Mouse (Mus musculus) frontal cortex, adult 2 months (tissue): ENCODE measurements around the gene 1700029F12Rik. TPM values are rescaled to one million over a fixed set of nuclear protein-coding genes. Genes with fewer than 3 reads are reported as not detected.

Source experiments
- DNase-seq, 2 experiments: peaks; one replicate each; pipeline ENCODE4 v3.0.0; 2022; ENCODE audit warnings: low spot score in 1 of 2; ENCODE audit errors: extremely low spot score in 1 of 2
- polyA plus RNA-seq: library from polyadenylated mRNA; depleted of rRNA; stranded (reverse); fragments of >200 nt; gene quantifications from 2 replicates; pipeline ENCODE4 v1.2.3, GENCODE M21; 2012

1700029F12Rik gene
- polyA plus RNA-seq, 1 experiment = not detected

DNA sequence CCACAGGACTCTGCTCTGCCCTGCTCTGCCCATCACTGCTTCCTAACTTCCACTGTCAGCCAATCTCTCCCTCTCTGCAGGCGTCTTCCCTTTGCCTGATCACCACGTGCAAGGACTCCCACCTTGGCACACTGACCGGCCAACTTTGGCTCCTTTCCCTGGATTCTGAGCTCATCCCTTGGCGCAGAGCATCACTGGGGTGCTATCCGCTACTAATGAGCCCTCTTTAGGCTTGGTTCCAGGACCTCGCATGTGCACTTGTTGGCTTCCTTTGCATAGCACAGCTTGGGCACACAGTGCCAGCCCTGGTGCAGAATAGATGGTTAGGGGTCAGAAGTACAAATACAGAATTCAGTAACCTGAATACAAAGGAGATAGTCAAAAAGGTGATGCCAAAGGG is 17.0 kb upstream of the 1700029F12Rik start:
- DNase-seq = peak in 1 of 2 experiments; percentile 24

DNA sequence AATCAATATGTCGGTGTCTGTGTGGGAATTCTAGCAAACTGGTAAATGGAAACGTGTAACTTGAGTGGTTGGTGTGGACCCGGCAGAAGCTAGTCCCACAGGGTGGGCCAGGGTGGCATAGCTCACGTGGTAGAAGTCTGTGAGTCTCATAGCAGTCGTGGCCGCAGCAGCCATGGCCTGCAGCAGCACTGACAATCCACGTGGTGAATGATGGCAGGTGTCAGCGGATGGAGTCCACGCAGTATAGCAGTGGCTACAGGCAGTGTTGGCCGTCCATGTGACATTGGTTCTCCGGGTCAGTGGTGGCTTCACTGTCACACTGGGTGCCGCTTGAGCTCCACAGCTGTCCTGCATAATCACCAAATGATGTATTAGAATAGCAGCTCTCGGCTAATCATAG is 4.1 kb downstream of the 1700029F12Rik start:
- no peak for DNase-seq

DNA sequence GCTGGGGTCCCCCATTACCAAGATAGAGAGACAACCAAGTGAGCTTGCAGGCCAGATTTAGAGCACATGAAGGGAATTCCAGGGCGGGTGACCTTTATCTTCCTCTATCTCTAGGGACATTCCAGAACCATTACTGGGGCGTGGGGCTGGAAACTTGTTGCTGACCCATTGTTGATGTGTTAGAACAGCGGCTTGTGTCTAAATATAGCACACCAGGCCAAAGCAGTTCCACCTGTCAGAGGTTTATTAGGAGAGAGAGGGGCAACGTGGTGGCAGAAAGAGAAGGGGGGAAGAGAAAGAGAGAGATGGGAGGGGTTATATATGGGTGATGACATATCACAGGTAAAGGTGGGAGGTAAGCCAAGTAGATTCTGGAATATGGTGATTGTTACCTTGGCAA is 12.3 kb downstream of the 1700029F12Rik start:
- DNase-seq = no peak

DNA sequence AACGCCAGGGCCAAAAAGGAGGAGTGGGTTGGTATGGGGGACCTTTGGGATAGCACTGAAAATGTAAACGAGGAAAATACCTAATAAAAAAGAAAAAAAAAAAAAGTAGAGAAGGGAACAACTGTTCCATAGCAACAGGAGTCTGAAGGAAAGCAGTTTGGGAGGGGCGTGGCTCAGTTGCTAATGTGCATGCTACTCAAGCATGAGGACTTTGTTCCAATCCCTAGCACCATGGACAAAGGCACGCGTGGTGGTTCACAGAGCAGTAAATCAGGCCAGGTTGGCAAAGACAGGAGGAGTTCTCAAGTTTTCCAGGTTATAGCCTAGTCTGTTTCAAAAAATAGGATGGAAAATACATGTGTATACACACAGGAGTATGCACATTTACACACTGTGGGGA is 14.0 kb downstream of the 1700029F12Rik start:
- no peak for DNase-seq

DNA sequence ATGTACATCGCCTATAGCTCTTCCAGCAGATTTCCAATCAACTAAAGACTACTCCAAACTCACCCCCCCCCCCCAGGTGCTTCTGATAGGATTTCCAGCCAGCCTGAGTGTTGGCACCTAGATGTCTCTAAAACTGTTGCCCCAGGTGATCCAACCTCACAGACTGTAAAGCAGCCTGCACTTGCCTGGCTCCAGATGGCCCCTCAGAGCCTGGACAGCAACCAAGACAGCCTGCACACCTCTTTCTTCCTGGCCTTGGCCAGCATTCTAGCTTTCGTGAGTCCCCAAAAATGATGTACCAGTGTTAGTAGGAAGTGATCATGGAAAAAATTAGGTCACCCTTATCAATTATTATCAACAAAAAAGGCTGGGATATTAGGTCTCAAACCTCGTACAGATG is 16.5 kb downstream of the 1700029F12Rik start:
- DNase-seq = no peak

DNA sequence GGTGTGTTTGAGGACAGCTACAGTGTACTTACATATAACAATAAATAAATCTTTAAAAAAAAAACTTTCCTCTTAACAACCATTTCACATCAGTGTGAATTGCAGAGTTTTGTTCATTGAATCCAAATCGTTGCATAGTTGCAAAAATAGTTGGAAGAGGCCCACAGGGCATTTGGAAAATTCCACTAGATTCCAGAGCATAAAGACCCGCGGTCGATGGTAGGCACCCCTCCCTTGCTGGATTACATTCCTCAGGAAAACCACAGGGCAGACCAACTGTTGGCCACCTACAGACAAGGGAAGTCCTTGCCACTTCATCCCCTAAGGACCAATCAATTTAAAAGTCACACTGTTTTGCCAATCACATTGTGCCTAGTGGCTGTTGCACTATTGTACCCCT is 19.8 kb downstream of the 1700029F12Rik start:
- DNase-seq = no peak

DNA sequence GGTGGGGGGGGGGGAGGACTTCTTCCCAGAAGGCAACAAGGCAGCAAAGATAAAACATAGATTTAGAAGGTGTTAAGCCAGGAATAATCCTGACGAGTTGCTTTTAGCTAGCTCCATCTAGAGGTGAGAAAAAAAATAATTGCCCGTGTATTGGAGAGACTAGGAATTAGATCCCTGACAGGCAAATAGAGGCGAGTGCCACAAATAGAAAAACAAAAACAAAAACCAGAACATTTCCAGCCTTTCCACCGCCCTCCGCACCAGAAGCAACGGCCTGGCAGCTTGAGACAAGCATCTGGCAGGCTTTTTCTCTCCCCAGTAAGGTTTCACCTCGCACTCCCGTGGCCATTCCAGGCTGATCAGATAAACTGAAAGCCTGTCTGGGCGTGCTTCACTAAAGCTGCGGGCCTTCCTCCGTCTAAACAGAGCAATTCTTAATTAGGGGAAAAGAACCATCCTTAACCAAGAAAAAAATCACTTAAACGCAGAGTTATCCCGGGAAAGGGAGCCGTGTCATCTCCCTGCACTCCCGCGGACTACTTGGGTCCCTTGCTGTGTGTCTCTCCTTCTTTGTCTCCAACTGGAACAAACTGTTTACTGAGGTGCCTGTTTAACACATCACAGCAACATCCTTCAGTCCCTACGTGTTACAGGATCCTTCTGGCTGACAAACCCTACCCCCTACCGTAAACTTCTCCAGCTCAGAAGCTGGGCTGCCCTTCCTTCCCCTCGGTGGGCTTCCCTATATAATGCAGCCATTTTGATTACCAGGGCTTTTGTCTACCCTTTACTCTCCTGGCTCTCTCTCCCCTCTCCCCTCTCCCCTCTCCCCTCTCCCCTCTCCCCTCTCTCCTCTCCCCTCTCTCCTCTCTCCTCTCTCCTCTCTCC is 25.7 kb downstream of the 1700029F12Rik start:
- peak; percentile 30 to 77 for DNase-seq

DNA sequence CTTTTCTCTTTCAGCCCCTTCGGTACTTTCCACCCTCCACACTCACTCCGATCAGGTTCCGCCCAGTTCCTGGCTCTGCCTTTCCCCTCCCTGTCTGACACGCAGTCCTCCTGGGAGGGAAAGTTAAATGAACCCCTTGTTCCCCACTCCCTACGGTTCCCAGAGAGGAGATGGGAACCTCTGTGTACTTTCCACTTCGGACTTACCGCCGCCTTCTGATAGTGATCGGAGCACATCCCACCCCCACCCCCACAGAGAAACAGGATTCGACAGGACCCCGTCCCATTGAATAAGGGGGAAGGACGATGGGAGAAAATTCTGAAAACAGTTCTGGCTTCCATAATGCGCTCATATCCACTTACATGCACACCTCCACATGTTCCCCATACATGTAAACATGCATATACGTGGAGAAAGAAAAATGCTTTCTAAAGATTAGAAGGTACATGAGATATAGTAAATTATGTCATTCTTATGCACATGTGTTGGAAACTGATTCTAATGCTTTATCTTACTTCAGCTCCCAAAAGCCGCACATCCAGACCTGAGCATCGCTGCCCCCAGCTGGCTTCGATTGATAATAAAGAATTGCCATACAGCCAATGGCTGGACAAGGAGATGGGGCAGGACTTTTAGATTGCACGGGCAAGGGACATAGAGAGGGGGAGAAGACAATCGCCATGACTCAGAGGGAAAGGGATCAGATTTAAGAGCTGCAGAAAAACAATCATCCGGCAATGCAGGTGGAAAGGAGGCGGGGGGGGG is 26.5 kb downstream of the 1700029F12Rik start:
- peak in 1 of 2 experiments; percentile 8 for DNase-seq

DNA sequence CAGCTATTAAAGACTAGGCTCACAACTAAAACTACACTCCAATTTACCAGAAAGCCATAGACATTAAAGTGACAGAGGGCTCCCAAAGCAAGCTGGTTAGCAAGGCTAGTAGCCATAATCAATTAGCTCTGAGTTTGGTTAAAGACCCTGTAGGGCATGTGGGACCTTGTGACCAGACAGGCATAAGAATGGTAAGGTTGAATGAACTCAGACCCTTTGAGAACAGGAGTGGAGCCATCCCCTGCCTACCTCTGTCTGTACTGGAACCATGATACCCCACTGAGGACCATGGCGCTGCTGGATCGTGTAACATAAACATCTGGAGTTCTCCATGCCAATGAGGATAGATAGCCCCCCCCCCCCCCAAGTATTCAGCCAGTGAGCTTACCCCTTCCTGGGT is 27.4 kb downstream of the 1700029F12Rik start:
- no peak for DNase-seq

DNA sequence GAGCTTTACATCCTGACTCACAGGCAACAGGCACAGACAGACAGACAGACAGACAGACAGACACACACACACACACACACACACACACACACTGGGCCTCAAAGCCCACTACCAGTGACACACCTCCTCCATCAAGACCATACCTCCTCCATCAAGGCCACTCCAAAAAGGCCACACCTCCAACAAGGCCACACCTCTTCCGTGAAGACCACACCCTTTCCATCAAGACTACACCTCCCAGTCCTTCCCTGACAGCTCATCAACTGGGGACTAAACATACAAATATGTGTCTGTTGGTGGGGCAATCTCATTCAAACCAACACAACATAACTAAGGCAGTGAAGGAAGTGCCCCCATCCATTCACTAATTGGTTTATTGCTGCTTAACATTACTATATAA is 37.1 kb downstream of the 1700029F12Rik start:
- no peak for DNase-seq

DNA sequence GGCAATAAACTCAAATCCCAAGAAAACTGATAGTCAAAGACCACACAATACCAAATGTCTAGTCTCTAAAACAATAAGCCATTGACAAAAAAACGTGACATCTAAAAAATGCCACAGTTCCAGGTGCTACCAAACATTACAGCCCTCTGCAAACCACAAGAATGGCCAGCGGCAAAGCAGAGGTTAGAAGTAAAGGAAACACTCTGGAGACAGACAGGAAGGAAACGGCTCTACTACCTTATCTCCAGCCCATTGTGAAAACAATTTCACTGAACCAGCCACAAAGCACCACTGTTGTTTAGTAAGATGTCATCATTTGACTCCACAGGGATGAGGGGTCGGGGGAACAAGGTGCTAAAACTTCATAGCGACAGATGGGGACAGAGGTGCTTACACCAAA is 38.9 kb downstream of the 1700029F12Rik start:
- no peak for DNase-seq

DNA sequence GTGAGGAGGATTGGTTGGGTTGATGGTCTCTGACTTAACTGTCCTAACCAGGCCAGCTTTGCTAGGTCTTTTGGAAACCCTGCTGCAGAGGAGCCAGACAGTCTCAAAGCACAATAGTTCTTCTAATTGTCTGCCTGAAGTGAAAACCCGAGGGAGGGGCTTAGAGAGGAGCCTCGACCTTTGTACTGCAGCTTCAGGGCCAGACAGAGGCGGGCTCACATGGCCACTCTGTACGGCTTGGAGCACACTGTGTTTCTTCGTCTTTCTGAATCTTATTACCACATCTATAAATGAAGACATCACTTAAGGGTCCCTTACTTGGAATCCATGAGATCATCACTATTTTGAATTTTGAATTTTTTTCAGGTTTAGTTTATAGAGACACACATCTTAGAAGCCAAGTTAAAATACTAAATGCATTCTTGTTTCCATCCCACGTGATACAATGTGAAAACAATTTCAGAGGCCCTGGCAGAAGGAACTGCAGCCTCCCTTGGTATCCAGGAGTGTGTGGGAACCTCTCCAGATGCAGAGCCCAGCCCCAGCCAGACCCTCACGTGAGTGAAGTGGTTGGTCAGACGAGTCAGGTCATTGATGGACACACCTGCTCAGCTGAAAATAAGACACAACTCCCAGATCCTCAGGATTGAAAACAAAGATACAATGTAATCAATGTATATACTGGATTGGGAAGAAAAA is 40.7 kb downstream of the 1700029F12Rik start:
- DNase-seq = no peak

DNA sequence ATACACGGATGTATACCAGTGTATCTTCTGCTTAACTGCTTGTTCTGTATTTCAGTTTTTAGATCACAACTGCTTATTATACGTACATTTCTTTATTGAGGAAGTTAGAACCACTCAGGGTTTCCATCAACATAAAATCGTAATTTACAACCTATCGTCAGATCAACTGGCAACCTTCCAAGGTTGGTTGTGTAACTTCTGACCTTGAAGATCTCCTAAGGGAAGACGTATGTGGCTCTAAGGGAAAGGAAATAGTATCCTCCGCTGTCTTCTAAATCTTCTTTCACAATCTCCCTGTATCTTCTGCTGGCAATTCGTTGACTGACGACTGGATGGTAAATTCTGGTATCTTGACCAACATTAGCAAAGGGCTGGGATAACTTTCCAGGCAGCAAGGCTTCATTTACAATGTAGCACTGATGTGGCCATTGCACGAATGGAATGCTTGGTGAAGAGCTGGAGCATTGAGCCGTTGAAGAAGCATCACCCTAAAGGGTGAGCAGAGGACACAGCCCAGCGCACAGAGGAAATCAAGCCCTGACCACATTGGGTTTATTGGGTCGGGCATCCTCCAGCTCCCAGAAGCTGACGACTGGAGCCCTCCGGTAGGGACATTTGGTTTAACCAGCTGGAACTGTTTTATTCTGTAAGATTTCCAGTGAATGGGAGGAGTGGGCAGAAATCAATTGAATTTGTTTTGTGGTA is 43.4 kb downstream of the 1700029F12Rik start:
- no peak for DNase-seq

DNA sequence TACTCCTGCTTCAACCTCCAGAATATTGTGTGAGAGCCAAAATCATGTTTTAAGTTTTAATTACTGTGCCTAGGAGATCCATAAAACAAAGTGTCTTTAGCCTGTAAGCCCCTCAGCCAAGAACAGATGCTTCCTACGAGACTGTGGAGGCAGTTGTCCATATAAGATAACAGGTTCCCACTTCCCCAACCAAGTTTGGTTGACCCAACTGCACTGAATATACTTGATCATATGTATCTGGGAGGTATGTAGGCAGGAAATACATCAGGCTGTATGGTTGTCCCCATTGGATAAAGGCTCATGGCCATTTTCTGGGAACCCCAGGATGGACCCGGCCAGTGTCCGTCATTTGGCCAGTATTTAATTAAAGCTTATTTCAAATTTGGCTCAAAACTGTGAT is 44.1 kb downstream of the 1700029F12Rik start:
- no peak for DNase-seq

DNA sequence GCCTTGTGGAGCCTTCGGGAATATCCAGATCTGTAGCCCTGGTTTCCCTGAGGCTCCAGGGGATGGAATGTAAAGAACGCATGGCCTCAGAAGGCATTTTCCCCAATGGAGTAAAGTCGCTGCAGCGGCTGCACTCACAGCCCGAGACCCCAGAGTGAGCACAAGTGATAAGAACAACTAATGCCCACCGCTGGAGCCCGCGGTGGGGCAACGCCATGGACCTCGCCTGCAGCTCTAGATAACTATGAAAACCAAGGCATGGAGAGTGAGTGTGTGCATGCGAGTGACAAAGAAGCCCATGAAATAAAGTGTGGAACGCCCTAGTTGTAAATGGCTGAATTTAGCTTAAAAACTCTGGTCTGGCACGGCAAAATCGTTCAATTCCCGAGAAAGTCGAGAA is 45.0 kb downstream of the 1700029F12Rik start:
- DNase-seq = no peak

DNA sequence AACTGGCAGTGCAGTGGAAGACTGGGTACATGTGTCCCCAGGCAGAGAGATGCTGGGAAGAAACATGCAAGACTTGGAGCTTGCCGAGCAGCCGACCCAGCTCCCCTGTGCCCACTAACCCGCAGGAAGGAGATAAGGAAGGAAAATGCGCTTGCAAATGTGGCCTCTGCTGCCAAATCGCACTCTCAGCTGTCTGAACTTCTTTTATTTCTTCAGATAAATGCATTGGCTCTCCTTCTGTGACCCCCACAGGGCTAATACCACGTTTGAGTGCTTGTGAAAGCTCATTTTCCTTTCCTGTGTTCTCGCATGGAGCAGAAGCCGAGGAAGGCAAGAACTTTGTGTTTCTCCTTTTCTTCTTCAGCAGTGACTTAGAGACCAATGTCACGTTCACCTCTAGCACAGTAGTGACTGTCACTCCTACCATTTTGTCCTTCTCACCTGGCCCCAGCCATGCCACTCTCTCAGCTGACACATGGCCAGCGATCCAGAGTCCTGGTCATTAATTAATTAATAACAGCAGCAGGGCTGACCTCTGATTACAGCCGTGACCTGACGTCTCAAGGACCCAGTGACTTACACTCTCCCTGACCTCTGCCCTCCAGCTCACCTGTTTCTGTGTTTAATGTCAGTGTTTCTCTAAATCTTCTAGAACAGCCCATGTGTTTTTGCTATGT is 48.4 kb downstream of the 1700029F12Rik start:
- DNase-seq = no peak

DNA sequence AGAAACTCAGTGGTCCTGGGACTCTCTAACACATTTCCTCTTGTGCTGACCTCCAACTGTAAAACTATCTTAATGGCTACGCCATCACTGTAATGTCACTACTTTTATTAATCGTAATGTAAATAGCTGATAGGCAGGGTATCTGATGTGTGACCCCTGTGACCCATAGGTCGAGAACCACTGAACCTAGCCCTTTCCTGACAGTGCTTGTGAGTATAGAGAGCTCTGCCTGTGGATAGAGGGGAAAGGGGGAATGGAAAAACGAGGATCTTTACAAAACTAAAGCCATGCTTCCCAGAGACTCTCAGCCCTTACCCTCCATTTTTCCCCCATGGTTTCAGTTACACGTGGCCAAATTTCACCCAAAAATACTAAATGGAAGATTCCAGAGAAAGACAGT is 49.5 kb downstream of the 1700029F12Rik start:
- DNase-seq = no peak

DNA sequence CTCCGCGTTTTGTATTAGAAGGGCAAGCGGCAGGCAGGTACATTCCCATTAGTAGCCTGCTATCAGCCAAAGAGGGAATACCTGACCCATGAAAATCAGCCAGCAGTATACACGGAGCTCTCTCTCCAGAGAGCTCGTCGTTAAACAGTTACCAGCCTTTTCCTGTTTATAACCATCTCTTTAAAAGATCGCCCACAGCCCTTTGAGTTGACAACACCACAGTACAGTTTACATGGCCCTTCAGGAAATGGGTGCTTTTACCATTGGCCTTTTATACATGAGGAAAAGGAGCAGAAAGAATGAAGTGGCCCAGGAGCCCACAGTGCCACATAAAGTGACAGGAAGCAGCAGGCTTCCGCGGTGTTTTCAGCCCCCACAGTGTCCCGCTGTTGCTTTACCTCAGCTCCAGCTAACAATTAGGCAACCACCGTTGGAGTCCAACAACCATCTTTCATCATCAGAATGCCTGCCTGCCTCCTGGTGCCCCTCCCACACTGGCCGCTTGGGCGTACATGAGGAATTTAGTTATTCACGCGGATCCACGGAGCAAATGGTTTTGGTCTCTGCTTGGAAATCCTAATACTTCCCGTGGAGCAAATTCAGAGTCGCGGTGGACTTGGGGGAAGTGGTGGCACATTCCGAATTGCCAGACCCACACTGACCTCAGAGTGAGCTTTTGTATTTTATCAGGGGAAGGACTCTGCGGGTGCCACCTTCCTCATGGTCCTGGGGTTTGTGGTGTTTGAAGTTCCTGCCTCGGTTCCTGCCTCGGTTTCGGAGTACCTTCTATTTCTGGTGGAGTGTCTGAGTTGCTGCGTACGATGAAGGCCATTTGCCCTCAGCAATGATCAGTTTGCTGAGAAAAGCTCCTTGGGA is 50.7 kb downstream of the 1700029F12Rik start:
- no peak for DNase-seq

DNA sequence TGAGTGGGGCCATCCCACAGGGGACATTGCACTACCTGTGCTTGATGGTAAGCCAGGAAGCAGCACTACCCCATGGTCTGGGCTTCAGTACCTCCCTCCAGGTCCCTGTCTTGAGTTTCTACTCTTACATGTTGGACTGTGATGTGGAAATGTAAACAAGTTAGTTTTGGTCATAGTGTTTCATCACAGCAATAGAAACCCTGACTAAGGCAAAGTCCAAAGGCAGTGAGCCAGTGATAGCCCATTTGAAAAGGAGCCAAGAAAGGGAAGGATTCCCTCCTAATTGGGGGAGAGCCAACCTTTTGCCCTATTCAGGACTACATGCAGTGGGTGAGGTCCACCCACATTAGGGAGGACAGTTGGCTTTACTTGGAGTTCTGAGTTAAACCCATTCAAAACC is 53.6 kb downstream of the 1700029F12Rik start:
- DNase-seq = no peak
